Mouse (Mus musculus) hindbrain, embryonic 14.5 days (tissue): ENCODE data around the gene Prdm1. TPM values are rescaled to one million over a fixed set of nuclear protein-coding genes. Genes with fewer than 3 reads are reported as not detected.

ENCODE experiments used
- ATAC-seq: fragments of 200-750 bp; cut with Nextera tagmentation; 2 replicates; pipeline ENCODE4 v1.8.0; 2017; ENCODE audit warnings: moderate number of reproducible peaks, mild to moderate bottlenecking, moderate TSS enrichment, moderate library complexity; ENCODE audit not compliant: low FRiP score
- DNase-seq: peaks from one replicate; pipeline ENCODE4 v3.0.0-alpha.2; 2015; ENCODE audit warnings: low spot score
- H3K27ac ChIP-seq: fragments of 300-500 bp; sonication (generic); 2 replicates; pipeline ENCODE4 v1.5.1; 2014; ENCODE audit warnings: mild to moderate bottlenecking, moderate library complexity
- H3K27me3 ChIP-seq: fragments of 300-500 bp; sonication (generic); 2 replicates; pipeline ENCODE4 v1.6.1; 2014; ENCODE audit warnings: mild to moderate bottlenecking, low read length, mixed read lengths; ENCODE audit not compliant: control insufficient read depth, insufficient read depth
- H3K36me3 ChIP-seq: fragments of 300-500 bp; sonication (generic); replicated peaks from 2 replicates; pipeline ENCODE4 v1.6.1; 2014; ENCODE audit not compliant: control insufficient read depth, insufficient read depth
- H3K4me1 ChIP-seq: fragments of 300-500 bp; sonication (generic); replicated peaks from 2 replicates; pipeline ENCODE4 v1.6.1; 2014; ENCODE audit warnings: antibody characterized with exemption, low read length, mixed read lengths; ENCODE audit not compliant: control insufficient read depth, insufficient read depth
- H3K4me2 ChIP-seq: fragments of 300-500 bp; sonication (generic); replicated peaks from 2 replicates; pipeline ENCODE4 v1.6.1; 2014; ENCODE audit warnings: mild to moderate bottlenecking, moderate library complexity
- H3K4me3 ChIP-seq: fragments of 300-500 bp; sonication (generic); replicated peaks from 2 replicates; pipeline ENCODE4 v1.5.1; 2014; ENCODE audit warnings: mild to moderate bottlenecking, low read length
- H3K9ac ChIP-seq: fragments of 300-500 bp; sonication (generic); 2 replicates; pipeline ENCODE4 v1.6.1; 2014
- H3K9me3 ChIP-seq: fragments of 300-500 bp; sonication (generic); 2 replicates; pipeline ENCODE4 v1.6.1; 2016; ENCODE audit warnings: low read length; ENCODE audit not compliant: control insufficient read depth
- WGBS: fragments of 180-500 bp; shearing (Covaris S2); extraction: QIAGEN DNeasy Blood & Tissue Kit; methylation state at CpG from one replicate; pipeline ENCODE4 v1.1.7; 2014; 5-methylcytosine and 5-hydroxymethylcytosine counted together
- polyA plus RNA-seq: library from polyadenylated mRNA; unstranded; fragments of >200 nt; fragmentation: Nextera tagmentation; extraction: Ambion mirVana; gene quantifications from 2 replicates; pipeline ENCODE4 v1.2.1, GENCODE M21; 2014

The Prdm1 gene
- polyA plus RNA-seq, 1 experiment from 2014 or later = 0.86 TPM

GRCm38 (mm10) chr10:44391509-44392290, 136.6 kb downstream of the Prdm1 start:
- Histone ChIP-seq H3K4me1 (no peaks in the 10 kb centered on the region), H3K9me3 (no peaks in the 10 kb centered on the region), H3K27ac (no peak overlapping the region), H3K4me3 (no peak overlapping the region), H3K36me3 (no peaks in the 10 kb centered on the region), H3K9ac (no peak overlapping the region), H3K4me2 (no peak overlapping the region), H3K27me3 (no peaks in the 10 kb centered on the region)
- WGBS = 54% methylated on average over 12 of the region's 12 CpGs
- ATAC-seq = no peak
- DNase-seq = no peak

DNA sequence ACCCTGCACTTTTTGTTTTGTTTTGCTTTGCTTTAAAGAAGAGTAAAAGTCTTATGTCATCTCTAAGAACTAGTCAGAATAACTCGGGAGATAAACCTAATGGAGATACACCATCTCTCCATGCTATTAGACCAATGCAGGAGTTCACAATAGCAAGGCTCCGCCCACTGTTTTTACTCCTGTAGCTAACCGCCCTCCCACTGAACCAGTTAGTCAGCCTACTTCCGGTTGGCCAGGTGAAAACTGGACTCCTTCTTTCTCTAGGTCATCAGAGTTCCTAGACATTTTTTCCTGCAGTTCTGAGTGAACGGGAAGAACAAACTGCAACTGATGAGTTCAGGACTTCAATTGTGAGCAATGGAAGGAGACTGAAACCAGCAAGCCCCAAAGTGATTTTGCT, 138.0 kb downstream of the Prdm1 start:
- Histone ChIP-seq H3K36me3 (no peaks in the 10 kb centered on the region), H3K4me2 (no peak overlapping the region), H3K27ac (no peak overlapping the region), H3K4me3 (no peak overlapping the region), H3K27me3 (no peaks in the 10 kb centered on the region), H3K9ac (no peak overlapping the region), H3K9me3 (no peaks in the 10 kb centered on the region), H3K4me1 (no peaks in the 10 kb centered on the region)
- WGBS = 76% methylated on average over 5 of the region's 5 CpGs
- no peak for DNase-seq
- ATAC-seq = no peak

GRCm38 (mm10) chr10:44388706-44389233, 139.5 kb downstream of the Prdm1 start:
- Histone ChIP-seq H3K36me3 (no peaks in the 10 kb centered on the region), H3K4me1 (no peaks in the 10 kb centered on the region), H3K4me2 (no peak overlapping the region), H3K9ac (no peak overlapping the region), H3K27ac (no peak overlapping the region), H3K27me3 (no peaks in the 10 kb centered on the region), H3K9me3 (no peaks in the 10 kb centered on the region), H3K4me3 (no peak overlapping the region)
- DNase-seq (no peak), ATAC-seq (no peak)
- 83% methylated on average over 11 of the region's 11 CpGs for WGBS
